Mouse (Mus musculus) cerebellum, adult 2 months (tissue): ENCODE measurements around the gene Ankrd11. TPM values are rescaled to one million over a fixed set of nuclear protein-coding genes. Genes with fewer than 3 reads are reported as not detected.

ENCODE experiments used
- DNase-seq, 2 experiments: peaks; one replicate each; pipeline ENCODE4 v3.0.0; 2021
- H3K27ac ChIP-seq: fragments of 200-500 bp; 2 replicates; pipeline ENCODE4 v1.5.1; 2012; ENCODE audit warnings: low read length, control low read depth, inconsistent platforms; ENCODE audit not compliant: insufficient read depth
- H3K27me3 ChIP-seq: fragments of 200-500 bp; 2 replicates; pipeline ENCODE4 v1.6.1; 2012; ENCODE audit warnings: inconsistent platforms, mild to moderate bottlenecking, low read length, moderate library complexity; ENCODE audit not compliant: control insufficient read depth, insufficient read depth
- H3K4me1 ChIP-seq: fragments of 200-500 bp; 2 replicates; pipeline ENCODE4 v1.6.1; 2011; ENCODE audit warnings: low read length; ENCODE audit not compliant: control insufficient read depth, insufficient read depth
- H3K4me3 ChIP-seq: fragments of 200-500 bp; replicated peaks from 2 replicates; pipeline ENCODE3; 2011; ENCODE audit warnings: mild to moderate bottlenecking, low read depth, low read length, control low read depth; ENCODE audit not compliant: insufficient read depth
- CTCF ChIP-seq: fragments of 200-500 bp; IDR thresholded peaks from 2 replicates; pipeline ENCODE4 v1.5.1; 2011; ENCODE audit warnings: low read depth, mild to moderate bottlenecking, control low read depth, low read length, moderate library complexity, borderline replicate concordance; ENCODE audit not compliant: insufficient read depth
- POLR2A ChIP-seq: fragments of 200-500 bp; IDR thresholded peaks from 2 replicates; pipeline ENCODE4 v1.6.1; 2011; ENCODE audit warnings: low read length, control low read depth, borderline replicate concordance; ENCODE audit not compliant: insufficient read depth
- WGBS: fragments of 180-500 bp; shearing (Covaris S2); methylation state at CpG from one replicate; pipeline ENCODE4 v1.1.7; 2018; 5-methylcytosine and 5-hydroxymethylcytosine counted together
- polyA plus RNA-seq: library from polyadenylated mRNA; depleted of rRNA; stranded (reverse); fragments of >200 nt; gene quantifications from 2 replicates; pipeline ENCODE4 v1.2.3, GENCODE M21; 2012

Ankrd11 gene
- polyA plus RNA-seq, 1 experiment, result 105 TPM

- DNase-seq, result no peak
- H3K27me3 ChIP-seq, result no peaks in the 10 kb centered on the region
- no peak overlapping the region for H3K4me3 ChIP-seq
- TF ChIP-seq POLR2A (no peak), CTCF (no peak)
- H3K27ac ChIP-seq, result no peak overlapping the region; the same call in 1 of the 2 replicates
- 56% methylated on average over 3 of the region's 3 CpGs for WGBS
- H3K4me1 ChIP-seq, result peaks cover 30% of the 10 kb centered on the region
These were observed 27.0 kb downstream of the Ankrd11 start for GRCm38 (mm10) chr8:123015074-123015473.

GRCm38 (mm10) chr8:123014429-123014828, 27.6 kb downstream of the Ankrd11 start:
- Histone ChIP-seq H3K4me3 (no peak overlapping the region), H3K4me1 (peaks cover 30% of the 10 kb centered on the region), H3K27me3 (no peaks in the 10 kb centered on the region), H3K27ac (no peak overlapping the region)
- WGBS, result 40% methylated on average over 7 of the region's 7 CpGs
- no peak for TF ChIP-seq POLR2A
- no peak for TF ChIP-seq CTCF
- peak in 1 of 2 experiments; percentile 52 for DNase-seq

- peaks cover 19% of the 10 kb centered on the region for H3K4me1 ChIP-seq
- no peaks in the 10 kb centered on the region for H3K27me3 ChIP-seq
- no peak overlapping the region for H3K27ac ChIP-seq
- H3K4me3 ChIP-seq, result no peak overlapping the region
- TF ChIP-seq POLR2A (no peak), CTCF (no peak)
- DNase-seq, result no peak
These were observed 30.8 kb downstream of the Ankrd11 start for GRCm38 (mm10) chr8:123011321-123011720.

GRCm38 (mm10) chr8:123005805-123006204, 36.3 kb downstream of the Ankrd11 start:
- WGBS, result 55% methylated on average over 5 of the region's 5 CpGs

GRCm38 (mm10) chr8:123005328-123005727, 36.7 kb downstream of the Ankrd11 start:
- TF ChIP-seq POLR2A, result no peak
- no peak for TF ChIP-seq CTCF
- WGBS, result 17% methylated on average over 3 of the region's 3 CpGs

More at GRCm38 (mm10) chr8:123005805-123006204, 36.3 kb downstream of the Ankrd11 start:
- Histone ChIP-seq H3K27ac (no peak overlapping the region), H3K4me3 (no peak overlapping the region), H3K4me1 (peaks cover 21% of the 10 kb centered on the region), H3K27me3 (no peaks in the 10 kb centered on the region)
- no peak for TF ChIP-seq POLR2A
- DNase-seq, result no peak

GRCm38 (mm10) chr8:123004033-123004922, 37.8 kb downstream of the Ankrd11 start:
- TF ChIP-seq POLR2A (no peak), CTCF (peak; percentile 6; the same call in 1 of the 2 replicates)
- 32% methylated on average over 14 of the region's 14 CpGs for WGBS
- no peak for DNase-seq
- no peak overlapping the region for H3K27ac ChIP-seq
- H3K27me3 ChIP-seq, result no peaks in the 10 kb centered on the region
- peaks cover 23% of the 10 kb centered on the region for H3K4me1 ChIP-seq
- H3K4me3 ChIP-seq, result no peak overlapping the region

More at GRCm38 (mm10) chr8:123005328-123005727, 36.7 kb downstream of the Ankrd11 start:
- peak in 1 of 2 experiments; percentile 42 for DNase-seq
- H3K4me1 ChIP-seq, result peaks cover 23% of the 10 kb centered on the region
- H3K4me3 ChIP-seq, result no peak overlapping the region
- H3K27ac ChIP-seq, result no peak overlapping the region
- no peaks in the 10 kb centered on the region for H3K27me3 ChIP-seq

- WGBS, result 36% methylated on average over 2 of the region's 2 CpGs
- Histone ChIP-seq H3K27me3 (no peaks in the 10 kb centered on the region), H3K4me3 (no peak overlapping the region), H3K4me1 (peaks cover 16% of the 10 kb centered on the region; the same call in 1 of the 2 replicates), H3K27ac (no peak overlapping the region)
- TF ChIP-seq CTCF (no peak), POLR2A (no peak)
- no peak for DNase-seq
These were observed 41.8 kb downstream of the Ankrd11 start for GRCm38 (mm10) chr8:123000311-123000710.

GRCm38 (mm10) chr8:122997963-122998362, 44.1 kb downstream of the Ankrd11 start:
- DNase-seq, result no peak
- H3K4me1 ChIP-seq, result peaks cover 4% of the 10 kb centered on the region; the same call in 1 of the 2 replicates
- no peak overlapping the region for H3K27ac ChIP-seq
- WGBS, result 29% methylated on average over 4 of the region's 4 CpGs
- TF ChIP-seq CTCF (no peak), POLR2A (no peak)
- H3K27me3 ChIP-seq, result no peaks in the 10 kb centered on the region
- no peak overlapping the region for H3K4me3 ChIP-seq
